Mouse (Mus musculus) layer of hippocampus, postnatal 36 days (tissue): Measurements from ENCODE around the gene Hist1h2af. TPM values are rescaled to one million over a fixed set of nuclear protein-coding genes. Genes with fewer than 3 reads are reported as not detected.
A peak's percentile ranks its signal among the peaks of the same experiment; 100 is the strongest.
"Not testable (repeated sequence)": the region's sequence is repeated elsewhere in the genome, so short reads cannot be mapped to it uniquely, and the experiment has no call there.

Experiments
- DNase-seq, 2 experiments: peaks; one replicate each; pipeline ENCODE4 v3.0.0; 2022
- total RNA-seq, 2 experiments: library from RNA; stranded (reverse); gene quantifications; 2 replicates each; pipeline ENCODE4 v1.2.3; 2021

The Hist1h2af gene
- total RNA-seq, 2 experiments from 2014 or later: 12.2 to 14.4 TPM

DNA sequence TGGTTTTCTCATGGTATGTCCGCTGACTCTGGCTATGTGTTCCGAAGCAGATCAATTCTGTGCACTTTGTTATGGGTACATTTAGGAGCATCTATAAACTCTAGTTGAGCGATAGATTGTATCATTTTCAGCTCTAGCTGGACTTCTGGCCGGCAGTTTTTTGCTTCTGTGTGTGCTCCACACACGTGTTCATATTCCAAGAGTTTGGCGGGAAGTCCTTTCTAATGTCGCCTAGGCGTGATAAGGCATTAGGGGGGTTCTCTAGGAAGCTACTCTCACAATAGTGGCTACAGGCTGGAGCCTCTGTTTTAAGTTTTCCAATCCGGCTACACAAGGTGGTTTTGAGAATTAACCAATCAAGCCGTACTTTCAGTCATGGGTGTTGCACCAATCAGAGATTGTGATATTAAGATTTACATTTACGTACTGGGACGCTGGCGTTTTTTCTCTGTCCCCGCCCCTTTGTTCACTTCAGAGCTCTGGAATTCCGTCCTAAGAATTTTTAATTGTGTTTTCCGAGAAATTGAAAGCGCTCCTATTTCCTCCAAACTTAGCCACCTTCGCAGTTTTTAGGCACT lies 22.2 kb downstream of the Hist1h2af start:
- peak; percentile 47 to 59 for DNase-seq

DNA sequence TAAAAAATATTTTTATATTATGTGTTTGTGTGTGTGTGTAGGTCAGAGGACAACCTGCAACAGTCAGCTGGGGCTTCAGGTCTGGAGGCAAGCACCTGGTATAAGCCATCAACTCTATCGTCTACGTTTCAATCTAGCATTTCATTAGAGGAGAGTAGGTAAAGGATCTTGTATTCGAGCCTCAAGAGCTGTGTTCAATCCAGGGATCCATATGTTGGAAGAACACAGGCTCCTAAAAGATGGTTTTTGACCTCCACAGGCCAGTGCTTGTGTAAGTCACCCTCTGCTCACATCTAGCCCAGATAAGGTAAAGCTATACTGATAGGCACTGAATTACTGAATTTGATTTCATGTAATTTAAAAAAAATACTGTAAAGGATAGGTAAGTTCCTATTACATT lies 23.2 kb downstream of the Hist1h2af start:
- DNase-seq: no peak

DNA sequence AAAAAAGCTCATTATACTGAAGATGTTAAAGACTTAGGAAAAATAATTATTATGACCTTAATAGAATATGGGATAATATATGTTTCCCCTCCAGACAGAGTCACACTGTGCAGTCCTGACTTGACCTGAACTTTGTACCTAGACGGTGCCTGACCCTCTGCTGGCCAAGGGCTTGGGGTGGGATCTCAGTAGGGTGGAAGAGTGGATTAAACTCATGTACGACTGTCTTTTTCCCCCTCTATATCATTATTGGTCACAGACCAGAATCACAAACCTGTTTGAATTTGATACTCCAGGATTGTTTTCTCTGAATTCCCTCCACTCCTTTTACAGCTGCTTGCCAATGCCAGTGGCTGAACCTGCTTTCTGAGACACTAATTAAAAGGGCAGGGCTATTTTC lies 27.0 kb downstream of the Hist1h2af start:
- not testable (repeated sequence) for DNase-seq

DNA sequence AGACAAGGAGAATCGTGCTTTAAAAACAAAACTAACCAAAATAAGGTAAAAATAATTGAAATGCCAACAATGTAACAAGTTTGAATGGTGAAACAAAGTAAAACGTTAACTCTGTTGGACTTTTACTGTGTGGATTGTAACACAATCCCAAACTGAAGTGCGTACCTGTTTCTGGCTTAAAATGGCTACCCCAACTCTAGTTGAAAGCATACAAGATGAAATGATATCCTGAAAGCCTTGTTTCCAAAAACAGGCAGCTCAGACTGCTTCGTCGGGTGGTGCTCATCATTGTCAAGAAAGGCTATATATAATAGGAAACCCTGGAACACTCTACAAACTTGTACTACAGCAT lies 27.8 kb downstream of the Hist1h2af start:
- not testable (repeated sequence) for DNase-seq

DNA sequence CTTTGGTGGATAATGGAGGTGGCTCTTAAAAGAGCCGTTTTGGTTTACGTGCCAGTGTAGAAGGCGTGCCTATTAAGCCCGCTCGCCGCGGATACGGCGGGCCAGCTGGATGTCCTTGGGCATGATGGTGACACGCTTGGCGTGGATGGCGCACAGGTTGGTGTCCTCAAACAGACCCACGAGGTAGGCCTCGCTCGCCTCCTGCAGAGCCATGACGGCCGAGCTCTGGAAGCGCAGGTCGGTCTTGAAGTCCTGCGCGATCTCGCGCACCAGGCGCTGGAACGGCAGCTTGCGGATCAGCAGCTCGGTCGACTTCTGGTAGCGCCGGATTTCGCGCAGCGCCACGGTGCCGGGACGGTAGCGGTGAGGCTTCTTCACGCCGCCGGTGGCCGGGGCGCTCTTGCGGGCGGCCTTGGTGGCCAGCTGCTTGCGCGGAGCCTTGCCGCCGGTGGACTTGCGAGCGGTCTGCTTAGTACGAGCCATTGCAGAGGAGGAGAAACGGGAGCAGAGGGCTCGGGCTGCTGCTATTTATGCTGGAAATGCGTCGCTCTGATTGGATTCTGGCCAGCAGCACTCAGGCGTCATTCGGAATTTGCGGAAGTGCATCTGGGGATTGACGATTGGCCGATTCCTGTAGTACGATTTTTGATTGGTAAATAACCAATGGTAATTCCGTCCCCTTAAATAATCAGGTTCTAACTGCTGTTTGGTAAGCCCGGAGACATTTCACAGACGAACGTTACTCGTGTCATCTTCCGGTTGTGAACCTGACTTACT lies 28.4 kb downstream of the Hist1h2af start, which contains the start of gene Hist1h3e:
Gene Hist1h3e, minus strand, starts transcription at position 487 of the 777 bp plus-strand sequence.
- DNase-seq: peak; percentile 93 to 95

DNA sequence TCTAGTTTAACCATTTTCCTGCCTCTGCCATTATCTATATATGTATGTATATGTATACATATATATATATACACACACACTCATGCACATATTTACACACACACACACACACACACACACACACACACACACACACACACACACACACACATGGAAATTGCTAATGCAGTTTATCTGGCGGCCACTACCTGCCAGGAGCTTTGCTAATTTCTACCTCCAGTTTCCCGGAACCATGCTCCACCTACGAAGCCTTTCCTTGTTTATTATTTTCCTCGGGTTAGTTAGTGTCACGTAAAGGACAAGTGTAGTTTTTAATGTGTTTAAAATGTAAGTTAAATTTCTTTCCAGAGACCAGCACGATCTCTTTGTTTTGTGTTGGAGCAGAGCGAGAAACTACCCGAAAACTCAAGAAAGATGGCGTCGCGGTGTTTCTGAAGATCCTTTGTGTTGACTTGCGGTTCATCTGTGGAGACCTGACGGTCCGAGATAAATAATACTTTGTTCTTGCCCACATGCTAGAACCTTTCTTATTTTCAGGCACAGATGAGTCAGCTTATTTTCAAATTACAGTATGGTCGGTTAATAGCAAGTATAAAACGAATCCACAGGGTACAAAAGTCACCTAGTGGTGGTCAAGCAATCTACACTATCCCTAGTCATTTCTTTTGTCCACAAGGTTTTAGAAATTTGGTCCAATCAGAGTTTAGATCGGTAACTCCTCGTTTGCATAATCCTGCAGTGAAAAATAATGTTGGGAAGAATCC lies 29.2 kb downstream of the Hist1h2af start:
- DNase-seq: no peak

DNA sequence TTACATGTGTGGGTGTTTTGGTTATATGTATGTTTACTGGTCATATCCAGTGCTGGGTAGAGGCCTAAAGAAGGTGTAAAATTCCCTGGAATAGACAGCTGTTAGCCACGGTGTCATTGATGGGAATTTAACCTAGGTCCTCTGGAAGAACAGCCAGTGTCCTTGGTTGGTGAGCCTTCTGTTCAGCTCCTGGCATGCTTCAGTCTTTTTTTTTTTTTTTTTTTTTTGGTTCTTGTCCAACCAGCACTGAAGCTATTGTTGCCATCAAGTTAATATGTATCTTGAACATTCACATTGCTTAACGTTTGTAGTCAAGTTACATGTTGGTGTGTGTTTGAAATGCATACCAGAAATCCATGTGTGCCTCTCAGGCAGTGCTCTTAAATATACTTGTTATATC lies 30.8 kb downstream of the Hist1h2af start:
- no peak for DNase-seq

DNA sequence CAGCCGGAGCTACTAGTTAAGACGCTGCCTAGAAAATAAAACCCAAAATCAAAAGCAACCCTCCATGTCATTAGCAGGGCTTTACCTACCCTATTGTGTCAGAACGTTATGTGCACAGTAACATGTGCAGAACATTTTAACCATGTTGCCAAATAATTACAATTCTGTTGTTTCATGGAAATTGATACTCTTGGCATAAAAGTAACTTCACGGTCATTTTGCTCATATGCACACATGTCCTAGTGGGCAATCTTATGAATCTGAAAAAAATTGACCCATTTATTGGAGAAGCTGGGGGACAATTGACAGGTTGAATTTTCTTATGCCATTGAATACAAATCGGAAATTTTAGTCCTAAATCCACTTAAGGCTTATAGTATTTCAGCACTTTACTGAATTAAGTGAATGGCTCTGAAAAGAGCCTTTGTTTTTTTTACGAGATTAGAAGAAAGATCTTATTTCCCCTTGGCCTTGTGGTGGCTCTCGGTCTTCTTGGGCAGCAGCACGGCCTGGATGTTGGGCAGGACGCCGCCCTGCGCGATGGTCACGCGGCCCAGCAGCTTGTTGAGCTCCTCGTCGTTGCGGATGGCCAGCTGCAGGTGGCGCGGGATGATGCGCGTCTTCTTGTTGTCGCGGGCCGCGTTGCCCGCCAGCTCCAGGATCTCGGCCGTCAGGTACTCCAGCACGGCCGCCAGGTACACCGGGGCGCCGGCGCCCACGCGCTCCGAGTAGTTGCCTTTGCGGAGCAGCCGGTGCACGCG lies 36.7 kb downstream of the Hist1h2af start:
- DNase-seq: not testable (repeated sequence)

DNA sequence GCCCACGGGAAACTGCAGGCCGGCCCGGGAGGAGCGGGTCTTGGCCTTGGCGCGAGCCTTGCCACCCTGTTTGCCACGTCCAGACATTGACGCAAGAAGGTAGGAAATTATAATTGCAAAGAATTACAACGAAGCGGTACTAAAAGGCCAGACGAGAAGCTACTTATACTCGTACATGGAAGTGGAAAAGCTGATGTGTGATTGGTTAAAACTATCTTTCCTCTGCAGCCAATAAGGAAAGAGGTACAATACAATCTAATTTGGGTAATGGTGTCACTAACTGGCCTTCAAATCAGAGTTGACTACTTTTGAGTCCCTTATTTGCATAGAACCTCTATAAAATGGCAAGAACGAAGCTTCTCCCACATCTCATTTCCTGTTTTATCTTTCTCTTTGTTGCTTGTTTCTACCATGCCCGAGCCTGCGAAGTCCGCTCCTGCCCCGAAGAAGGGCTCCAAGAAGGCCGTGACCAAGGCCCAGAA lies 37.4 kb downstream of the Hist1h2af start, which contains the start of the genes Hist1h2ae and Hist1h2bg:
Gene Hist1h2ae, minus strand, starts transcription at position 199 of the 482 bp plus-strand sequence.
Gene Hist1h2bg, plus strand, starts transcription at position 375 of the 482 bp plus-strand sequence.
- peak; percentile 79 for DNase-seq

DNA sequence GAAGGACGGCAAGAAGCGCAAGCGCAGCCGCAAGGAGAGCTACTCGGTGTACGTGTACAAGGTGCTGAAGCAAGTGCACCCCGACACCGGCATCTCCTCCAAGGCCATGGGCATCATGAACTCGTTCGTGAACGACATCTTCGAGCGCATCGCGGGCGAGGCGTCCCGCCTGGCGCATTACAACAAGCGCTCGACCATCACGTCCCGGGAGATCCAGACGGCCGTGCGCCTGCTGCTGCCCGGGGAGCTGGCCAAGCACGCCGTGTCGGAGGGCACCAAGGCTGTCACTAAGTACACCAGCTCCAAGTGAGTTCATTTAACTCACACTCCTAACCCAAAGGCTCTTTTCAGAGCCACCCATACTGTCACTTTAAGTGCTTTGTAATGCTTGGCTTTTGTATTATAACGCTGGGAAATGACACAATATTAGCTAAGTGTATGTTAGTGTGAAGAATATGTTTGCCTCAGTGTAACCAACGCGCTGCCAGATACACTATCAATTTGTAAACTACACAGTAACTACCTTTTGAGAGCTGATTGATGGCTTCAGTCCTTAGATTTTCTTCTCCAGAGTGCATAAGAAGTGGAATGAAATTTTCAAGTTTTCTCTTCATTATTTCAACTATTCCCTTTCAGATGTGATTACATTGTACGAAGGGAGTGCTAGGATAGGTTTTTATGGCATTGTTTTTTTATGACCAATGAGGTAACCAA lies 38.0 kb downstream of the Hist1h2af start:
- not testable (repeated sequence) for DNase-seq

DNA sequence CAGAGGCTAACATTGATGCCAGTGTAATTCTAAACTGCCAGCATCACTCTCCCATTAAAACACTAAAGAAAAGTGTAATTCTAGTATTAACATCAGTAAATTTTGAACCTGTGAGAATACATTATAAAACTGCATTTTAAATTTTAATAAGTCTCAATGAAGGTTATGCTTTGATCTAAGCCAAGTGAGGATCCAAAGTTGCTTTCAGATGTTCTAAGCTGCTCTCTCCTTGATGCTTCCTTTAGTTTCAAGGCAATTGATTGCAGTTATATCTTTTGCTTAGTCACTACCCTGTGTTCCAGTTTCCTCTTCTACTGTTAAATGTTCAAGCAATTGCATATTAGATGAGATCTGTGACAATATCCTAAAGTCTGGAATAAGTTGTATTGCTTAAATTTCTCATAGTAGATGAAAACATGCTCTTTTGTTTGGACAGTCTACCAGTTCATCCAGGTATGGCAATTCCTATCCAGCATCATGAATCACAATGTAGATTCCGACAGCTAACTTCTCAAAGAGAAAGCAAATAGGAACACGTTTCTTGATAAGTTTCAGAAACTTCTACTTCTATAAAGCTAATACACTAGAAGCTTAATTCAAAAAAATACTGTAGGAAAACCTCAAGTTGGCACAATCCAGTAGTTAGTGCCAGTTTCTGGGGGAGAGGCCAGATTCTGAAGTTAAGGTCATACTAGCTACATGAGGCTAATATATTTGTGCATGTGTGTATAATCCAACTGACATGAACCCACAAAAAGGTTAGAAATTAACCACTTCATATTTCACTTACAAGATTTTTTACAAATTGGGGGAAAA lies 38.7 kb downstream of the Hist1h2af start:
- DNase-seq: no peak

DNA sequence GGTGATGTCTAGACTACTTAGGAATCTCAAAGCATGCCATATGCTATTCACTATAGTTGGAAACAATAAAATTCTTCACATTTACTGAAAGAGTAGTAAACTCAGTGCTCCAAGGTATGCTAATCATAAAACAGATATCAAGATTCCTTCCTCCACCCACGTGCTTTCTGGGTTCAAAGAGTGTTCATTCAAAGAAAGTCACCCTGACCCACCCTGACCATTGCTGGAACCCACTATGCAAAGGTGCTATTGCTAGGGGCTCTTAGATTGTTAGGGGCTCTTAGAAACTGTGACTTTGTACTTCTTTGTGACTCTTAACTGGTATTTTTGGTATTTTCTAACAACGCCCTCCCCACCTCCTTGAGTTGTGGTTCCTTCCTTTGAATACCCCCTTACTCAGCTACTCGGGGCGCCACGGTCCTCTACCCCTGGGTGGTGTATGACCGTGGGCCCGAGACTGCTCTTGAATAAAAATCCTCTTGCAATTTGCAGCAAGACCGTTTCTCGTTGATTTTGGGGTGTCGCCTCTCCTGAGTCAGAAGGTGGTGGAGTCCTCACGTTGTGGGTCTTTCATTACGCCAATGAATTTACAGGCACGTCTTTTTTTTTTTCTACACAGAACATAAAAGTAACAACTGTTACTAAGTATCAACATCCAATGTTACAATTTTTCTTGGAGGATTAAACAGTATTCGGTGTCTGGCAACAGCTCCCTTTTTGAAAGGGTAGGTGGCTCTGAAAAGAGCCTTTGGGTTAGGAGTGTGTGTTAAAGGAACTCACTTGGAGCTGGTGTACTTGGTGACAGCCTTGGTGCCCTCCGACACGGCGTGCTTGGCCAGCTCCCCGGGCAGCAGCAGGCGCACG lies 39.6 kb downstream of the Hist1h2af start:
- DNase-seq: not testable (repeated sequence)

DNA sequence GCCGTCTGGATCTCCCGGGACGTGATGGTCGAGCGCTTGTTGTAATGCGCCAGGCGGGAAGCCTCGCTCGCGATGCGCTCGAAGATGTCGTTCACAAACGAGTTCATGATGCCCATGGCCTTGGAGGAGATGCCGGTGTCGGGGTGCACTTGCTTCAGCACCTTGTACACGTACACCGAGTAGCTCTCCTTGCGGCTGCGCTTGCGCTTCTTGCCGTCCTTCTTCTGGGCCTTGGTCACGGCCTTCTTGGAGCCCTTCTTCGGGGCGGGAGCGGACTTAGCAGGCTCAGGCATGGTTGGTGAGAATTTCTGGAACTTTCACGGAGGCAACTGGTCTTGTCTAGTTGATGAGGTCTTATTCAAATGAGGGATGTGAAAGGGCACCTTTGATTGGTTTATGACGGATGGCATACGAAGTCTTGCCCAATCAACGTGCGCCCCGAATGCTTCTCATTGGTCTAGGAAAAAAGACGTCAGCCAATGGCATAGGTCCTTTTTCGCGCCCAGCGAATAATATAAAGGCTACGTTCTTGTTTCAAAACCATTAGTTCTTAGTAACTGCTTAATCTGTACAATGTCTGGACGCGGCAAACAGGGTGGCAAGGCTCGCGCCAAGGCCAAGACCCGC lies 40.3 kb downstream of the Hist1h2af start, which contains the start of the genes Hist1h2bf and Hist1h2ad:
Gene Hist1h2bf, minus strand, starts transcription at position 299 of the 627 bp plus-strand sequence.
Gene Hist1h2ad, plus strand, starts transcription at position 484 of the 627 bp plus-strand sequence.
- DNase-seq: peak; percentile 87 to 90

DNA sequence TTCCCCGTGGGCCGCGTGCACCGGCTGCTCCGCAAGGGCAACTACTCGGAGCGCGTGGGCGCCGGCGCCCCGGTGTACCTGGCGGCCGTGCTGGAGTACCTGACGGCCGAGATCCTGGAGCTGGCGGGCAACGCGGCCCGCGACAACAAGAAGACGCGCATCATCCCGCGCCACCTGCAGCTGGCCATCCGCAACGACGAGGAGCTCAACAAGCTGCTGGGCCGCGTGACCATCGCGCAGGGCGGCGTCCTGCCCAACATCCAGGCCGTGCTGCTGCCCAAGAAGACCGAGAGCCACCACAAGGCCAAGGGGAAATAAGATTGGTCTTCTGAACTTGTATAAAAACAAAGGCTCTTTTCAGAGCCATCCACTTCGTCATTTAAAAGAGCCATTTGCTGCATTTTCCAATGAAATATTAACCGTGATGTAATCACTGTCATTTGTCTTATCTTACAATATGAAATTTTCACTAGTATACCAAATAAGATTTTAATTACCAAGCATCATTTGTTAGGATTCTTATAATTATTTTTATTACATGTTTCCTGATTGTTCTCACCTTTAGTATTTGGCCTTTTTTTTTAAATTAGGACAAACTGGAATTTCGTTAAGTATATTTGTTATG lies 41.0 kb downstream of the Hist1h2af start:
- not testable (repeated sequence) for DNase-seq

DNA sequence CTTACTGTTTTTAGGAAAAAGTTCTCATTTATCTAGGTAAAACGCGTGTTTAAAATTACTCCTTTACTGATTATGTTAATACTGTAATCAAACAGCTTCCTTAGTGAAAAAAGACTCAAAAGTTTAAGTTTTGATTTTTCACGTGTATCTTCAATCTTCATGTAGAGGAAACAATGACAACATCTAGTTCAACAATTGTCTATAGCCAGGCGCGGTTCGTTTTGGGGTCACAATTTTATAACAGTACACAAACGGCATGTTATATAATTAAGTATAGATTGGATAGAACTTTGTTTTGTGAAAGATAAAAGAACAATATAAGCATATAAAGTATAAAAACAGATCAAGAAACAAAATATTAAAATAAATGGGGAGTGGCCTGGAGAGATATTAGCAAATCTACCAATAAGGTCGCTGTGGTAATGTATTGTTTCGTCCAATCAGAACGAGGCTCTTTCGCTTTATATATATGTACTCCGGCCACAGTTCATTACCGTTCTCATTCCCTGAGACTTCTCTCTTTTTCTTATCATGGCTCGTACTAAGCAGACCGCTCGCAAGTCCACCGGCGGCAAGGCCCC lies 41.7 kb downstream of the Hist1h2af start, which contains the start of gene Hist1h3d:
Gene Hist1h3d, plus strand, starts transcription at position 493 of the 581 bp plus-strand sequence.
- peak; percentile 48 to 58 for DNase-seq

DNA sequence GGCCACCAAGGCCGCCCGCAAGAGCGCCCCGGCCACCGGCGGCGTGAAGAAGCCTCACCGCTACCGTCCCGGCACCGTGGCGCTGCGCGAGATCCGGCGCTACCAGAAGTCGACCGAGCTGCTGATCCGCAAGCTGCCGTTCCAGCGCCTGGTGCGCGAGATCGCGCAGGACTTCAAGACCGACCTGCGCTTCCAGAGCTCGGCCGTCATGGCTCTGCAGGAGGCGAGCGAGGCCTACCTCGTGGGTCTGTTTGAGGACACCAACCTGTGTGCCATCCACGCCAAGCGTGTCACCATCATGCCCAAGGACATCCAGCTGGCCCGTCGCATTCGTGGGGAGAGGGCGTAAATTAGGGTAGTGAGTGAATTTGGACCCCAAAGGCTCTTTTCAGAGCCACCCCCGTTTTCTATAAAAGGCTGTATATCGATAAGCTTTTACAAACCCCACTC lies 42.2 kb downstream of the Hist1h2af start:
- DNase-seq: not testable (repeated sequence)

DNA sequence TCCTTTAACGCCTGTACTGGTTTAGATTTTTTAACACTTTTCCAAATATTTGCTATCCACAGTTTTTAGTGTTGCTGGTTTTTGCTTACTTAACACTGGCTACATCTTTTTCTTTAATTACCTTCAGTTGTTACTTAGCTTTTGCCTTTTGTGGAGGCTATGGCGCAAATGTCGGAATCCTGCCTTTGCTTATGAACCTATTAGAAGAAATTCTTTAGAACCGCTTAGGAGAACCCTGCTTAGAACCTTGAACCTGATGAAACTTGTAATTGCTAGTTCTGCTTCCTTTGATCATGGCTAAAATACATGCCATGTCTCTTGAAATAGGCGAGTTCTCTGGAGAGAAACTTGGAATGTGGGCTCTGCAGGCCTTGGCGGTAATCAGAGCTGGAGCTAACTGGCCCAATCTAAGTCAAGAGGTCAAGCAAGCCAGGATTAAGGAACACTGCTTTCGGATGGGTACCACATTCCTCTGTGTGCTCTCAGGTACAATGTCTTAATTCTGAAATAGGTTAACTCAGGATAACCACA lies 42.7 kb downstream of the Hist1h2af start:
- DNase-seq: no peak
